Mouse (Mus musculus) small intestine, adult 2 months (tissue): ENCODE data around the gene Kcnd3.

ENCODE experiments used
- CTCF ChIP-seq: fragments of 200-500 bp; IDR thresholded peaks from 2 replicates; pipeline ENCODE4 v1.5.1; 2012; ENCODE audit warnings: low read depth, mild to moderate bottlenecking, control low read depth, inconsistent platforms, low read length, moderate library complexity, mixed read lengths; ENCODE audit not compliant: insufficient replicate concordance, insufficient read length; ENCODE audit errors: extremely low read depth
- POLR2A ChIP-seq: fragments of 200-500 bp; IDR thresholded peaks from 2 replicates; pipeline ENCODE4 v1.6.1; 2012; ENCODE audit warnings: low read depth, mild to moderate bottlenecking, control low read depth, inconsistent platforms, low read length, moderate library complexity

- TF ChIP-seq CTCF (no peak), POLR2A (no peak)
Observed at GRCm38 (mm10) chr3:105581119-105581518, 129.0 kb downstream of the Kcnd3 start.
